Mouse (Mus musculus): ENCODE data around the gene Ankrd9.

GRCm38 (mm10) chr12:110992771-110993170 lies 13.9 kb upstream of the Ankrd9 start:
- TF ChIP-seq GATA1 (IDR thresholded peaks at IDR 0.05; ENCODE audit: borderline replicate concordance, low read length) = no peak
- TF ChIP-seq FLI1 (IDR thresholded peaks at IDR 0.05; ENCODE audit: low read length) = no peak

Measured in megakaryocyte, embryonic 14.5 days (primary cell).